Mouse (Mus musculus) right cerebral cortex, adult 18-20 months (tissue): Measurements from ENCODE around the gene Creb5.

Experiments used
- DNase-seq: peaks from one replicate; pipeline ENCODE4 v3.0.0; 2022; ENCODE audit warnings: mixed read lengths

Creb5 gene

DNA sequence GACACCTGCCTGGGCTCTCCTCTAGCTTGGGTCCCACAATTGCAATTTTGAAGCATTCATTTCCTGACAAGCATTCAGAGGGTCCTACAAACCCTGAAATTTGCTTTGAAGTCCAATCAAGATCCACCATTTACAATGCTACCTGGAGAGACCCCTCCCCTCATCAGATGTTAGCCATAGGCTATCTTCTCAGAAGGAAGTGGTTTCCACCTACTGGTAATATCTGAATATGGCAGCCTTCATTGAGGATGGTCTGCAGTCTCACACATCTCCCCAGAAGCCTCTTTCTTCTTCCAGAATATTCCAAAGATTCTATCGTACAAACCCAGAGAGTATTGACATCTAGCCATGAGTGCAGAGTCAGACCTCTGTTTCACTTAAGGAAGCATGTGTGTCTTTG is 362.7 kb downstream of the Creb5 start:
- DNase-seq, result no peak

DNA sequence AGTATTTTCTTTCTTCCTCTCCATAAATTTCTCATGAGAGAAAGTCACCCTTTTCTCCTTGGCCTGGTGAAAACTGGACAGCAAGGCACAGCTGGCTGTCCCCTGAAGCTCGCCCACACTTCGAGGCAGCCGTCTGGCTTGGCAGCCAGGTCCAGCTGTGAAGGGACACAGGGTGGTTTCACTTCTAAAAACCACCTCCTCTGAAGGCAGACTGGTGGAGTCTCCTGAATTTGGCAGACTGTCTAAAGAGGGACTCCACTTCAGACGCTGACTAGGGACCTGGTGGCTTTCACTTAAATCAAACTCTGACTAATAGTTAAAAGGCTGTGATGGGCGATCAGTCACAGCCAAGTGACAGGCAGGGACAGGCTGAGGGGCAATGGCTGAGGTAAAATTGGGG is 365.6 kb downstream of the Creb5 start:
- DNase-seq, result no peak

DNA sequence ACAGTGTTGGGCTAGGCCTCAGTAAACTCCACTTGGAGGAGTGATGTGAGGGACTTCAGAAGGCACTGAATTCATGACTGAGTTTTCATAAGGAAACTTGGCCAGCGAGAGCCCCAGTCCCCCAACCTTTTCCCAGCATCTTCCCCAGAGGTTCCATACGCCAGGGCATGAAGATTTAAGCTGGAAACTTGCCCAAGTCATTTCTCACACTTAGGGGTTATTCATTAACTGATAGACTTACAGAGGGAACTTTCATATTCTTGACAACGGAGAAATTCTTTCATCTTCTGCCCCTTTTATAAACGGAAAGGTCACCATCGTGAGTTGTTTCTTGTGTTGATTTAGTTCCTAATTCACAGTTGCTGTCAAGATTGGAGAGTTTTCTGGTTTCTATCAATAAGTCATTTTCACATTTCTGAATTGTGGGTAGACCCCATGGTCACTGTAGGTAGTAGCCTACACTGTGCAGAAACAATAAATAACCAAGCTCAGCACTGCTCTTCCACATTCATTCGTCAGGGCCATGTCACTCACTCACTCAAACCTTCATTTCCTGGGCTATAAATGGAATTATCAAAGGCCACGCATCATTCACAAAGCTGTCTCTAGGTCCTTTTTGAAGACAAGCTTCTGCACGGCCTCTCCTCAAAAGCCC is 366.8 kb downstream of the Creb5 start:
- no peak for DNase-seq

DNA sequence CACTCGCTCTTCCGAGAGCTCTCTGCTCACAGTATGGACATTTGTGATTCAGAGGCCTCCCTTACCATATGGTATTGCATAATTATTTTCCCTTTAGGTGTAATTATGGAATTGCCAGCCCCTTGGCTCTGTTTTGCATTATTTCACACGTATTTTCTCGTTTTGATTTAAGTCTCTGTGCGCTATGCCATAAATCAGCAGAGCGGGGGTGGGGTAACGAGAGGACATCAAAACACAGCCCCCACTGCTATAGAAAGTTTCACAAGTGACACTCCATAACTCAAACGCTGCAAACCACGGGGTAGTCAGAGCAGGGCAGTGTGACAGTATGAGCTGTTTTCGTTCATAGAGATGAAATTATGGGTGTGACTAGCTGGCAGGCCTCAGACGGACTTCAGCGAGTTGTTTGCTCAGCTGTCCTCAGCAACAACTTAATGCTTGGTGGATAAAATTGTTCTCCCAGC is 367.3 kb downstream of the Creb5 start:
- peak; percentile 4 for DNase-seq

DNA sequence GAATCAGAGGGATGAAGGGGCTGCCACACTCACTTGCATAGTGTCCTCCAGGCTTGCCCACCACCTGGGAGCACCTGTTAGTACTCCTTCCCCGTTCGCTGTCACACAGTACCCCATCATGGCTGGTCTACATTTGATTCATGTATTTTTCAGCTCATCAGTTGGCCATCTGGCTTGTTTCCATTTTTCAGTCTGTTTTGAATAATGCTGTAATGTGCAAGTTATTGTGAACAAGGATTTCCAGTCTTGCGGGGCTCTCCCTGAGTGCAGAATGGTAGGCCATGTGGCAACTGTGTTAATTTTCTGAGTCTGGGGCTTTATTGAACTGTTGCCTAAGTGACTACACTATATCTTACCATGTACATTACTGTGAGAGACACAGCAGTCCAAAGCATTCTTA is 369.4 kb downstream of the Creb5 start:
- DNase-seq, result no peak

DNA sequence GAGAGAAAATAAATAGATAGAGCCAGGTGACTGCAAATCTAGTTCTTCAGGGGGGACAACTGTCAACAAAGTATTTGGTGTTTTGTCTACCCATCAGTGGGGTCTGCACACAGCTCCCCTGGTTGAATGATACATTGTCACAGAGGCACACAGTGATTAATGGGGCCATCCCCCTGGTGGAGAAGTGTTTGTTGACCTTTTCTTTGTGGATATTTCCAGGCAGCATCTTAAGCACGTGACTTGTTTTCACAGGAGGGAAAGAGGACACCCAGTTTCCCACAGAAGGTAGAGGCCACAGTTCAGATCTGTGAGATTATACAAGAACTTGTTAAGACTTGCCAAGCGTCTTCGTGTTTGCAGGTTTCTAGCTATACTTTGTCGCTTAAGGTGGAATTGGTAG is 370.4 kb downstream of the Creb5 start:
- DNase-seq, result no peak

DNA sequence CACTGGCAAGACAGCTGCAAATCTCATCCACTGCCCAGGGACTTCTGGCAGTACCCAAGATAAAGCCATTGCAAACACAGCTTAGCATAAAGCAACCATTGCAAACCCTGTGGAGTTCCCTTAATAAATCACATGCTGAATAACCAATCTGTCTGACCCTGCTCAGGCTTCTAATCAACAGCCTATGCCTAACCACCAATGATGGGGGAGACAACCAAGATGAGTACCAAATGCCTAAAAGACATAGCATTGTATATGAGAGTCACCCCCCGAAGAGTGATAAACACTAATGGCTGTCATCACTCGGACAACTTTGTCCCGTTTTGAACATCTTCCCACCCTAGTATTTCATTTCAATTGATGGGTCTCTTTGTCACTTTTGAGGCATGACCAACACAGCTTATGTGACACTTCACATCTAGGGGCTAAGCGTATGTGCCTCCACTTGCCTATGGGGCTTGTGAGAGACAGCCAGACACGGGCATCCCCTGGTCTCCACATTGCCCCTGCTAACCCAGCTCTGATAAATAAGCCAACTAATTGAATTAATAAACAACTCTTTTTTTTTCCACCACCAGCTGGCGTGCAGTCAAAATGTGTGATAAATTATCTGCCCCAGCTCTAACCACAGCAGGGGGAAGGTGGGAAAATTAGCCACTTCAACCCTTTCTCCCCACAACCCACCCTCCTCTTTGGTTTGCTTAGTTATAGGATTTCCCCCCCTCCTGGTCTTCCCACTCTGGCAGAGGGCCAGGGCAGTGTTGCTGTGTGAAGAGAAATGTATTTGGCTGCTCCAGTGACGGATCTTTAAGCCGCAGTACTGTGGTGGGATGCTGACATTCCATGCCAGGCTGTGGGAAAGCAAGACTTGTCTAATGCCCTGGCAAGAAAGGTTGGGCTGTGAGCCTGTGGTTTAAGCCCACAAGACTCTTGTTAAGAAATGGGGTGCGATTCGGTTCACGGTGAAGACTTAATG is 376.1 kb downstream of the Creb5 start:
- DNase-seq, result no peak

DNA sequence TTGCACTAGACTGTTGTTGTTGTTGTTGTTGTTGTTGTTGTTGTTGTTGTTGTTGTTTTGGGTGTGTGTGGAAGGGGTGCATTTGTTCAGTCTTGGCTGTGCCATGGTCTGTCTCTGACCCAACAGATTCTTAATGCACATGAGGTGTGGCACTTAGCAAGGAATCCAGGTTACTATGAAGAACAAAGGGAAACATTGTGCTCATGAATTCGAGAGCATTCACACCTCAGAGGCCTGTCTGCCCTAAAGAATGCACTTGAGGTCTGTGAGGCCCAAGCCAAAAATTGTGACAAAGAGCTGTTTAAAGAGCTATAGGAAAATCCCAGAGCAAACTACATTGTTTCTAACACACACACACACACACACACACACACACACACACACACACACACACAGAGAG is 377.7 kb downstream of the Creb5 start:
- DNase-seq, result no peak

DNA sequence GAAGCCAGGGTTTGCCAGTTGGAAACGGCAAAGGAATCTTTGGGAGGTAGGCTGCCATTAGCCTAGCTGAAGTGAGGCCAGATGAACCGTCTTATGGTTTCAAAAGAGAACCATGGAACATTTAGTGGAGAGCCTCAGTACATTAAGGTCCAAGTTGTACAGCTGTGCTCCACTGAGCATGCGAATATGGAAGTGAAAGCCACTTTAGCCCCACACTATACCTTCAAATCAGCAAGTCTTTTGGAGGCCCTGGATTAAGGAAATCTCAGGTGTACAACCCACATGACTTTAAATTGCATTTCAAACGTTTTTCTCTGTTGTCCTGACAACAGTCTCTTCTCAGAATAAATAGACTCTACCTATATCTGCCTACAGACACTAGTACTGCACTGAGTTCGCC is 379.4 kb downstream of the Creb5 start:
- no peak for DNase-seq

DNA sequence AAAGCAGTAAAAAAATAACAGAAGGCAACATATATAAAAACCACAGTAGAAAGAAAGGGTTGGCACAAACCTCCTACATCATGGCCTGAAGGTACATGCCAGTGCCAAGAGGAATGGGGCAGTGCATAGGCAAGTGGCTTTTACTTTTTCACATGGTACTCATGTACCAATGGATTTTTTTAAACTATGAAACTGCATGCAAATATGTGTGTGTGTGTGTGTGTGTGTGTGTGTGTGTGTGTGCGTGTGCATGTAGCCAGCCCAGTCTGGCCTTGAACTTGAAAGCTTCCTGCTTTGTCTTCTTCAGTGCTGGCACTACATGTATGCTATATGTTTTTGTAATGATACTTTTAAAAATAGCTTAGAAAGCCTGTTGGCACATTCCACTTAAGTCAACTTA is 391.2 kb downstream of the Creb5 start:
- DNase-seq, result no peak

DNA sequence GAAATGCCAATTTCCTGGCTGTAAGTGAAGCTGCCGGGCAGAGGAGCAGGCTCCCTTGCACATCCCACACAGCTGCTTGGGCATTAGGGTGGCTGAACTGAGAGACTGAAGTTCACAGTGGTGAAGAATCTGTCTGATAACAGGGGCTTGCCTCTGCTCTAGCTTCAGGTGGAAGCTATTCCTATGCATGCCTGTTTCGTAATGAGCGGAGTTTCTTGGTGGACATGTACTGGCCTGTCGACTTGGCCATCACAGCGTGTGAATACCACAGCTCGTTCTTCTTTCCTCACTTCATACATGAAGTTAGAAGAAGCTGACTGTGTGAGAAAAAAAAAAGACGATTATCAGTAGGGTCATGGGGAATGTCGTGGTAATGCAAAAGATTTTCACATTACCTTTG is 393.0 kb downstream of the Creb5 start:
- DNase-seq, result no peak

DNA sequence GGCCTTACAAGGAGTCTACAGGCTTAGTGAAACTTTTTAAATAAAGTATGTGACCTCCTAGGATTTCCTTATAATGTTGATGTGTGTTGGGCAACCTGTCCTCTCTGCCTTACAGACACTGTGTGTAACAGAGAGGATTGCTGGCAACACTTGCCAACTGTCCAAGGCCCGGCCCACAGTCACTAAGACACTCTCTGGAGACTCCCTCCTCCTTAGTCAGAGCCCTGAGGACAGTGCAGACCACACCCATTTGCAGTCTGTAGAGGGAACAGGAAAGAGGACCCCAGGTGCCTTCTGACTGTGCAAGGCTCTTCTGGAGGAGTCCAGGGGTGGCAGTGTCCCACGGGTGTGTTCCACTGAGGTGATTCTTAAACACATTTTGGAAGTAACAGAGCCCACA is 397.3 kb downstream of the Creb5 start:
- no peak for DNase-seq

DNA sequence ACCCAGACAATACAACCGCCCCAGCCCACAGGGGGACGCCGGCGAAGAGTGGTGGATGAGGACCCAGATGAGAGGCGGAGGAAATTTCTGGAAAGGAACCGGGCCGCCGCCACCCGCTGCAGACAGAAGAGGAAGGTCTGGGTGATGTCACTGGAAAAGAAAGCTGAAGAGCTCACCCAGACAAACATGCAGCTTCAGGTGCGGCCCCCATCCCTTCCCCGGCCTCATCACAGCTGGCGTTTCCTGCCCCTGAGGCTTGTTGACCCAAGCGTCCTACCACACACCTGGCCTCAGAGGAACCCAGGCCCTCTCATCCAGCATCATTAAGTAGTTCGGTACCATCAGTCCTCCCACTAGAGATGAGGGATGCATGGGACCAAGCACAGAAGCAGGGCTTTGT is 398.3 kb downstream of the Creb5 start:
- DNase-seq, result no peak

DNA sequence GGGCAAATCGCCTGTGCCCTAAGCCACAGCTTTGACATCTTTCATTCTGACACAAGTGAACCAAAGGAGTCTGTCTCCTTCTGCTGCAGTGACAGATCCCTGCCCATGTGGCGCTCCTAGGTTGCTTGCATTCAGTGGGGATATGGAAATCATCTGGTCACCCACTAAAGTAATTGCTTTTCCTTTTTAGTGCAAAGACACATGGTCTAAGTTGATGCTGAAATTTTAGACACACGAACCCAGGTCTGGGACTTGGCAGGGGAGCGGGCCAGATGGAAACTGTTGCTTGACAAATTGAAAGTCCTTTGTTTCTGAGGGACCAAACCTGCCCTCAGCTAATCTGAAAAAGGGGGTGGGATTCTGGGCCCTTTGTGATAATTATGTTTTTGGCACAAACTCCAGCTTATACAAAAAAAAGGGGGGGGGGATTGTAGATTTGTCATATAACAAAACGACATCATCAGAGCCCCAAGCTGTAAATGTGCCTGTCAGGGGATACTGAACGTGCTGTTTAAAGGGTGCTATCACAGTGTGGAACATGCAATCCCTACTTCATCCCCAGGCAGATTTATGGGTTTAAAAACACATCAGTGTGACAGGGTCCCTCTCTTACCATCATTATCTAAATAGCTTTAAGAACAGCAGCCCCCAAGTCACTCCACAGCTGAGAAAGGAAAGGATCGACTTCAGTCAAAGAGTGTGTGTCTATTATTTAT is 401.9 kb downstream of the Creb5 start:
- DNase-seq, result no peak

DNA sequence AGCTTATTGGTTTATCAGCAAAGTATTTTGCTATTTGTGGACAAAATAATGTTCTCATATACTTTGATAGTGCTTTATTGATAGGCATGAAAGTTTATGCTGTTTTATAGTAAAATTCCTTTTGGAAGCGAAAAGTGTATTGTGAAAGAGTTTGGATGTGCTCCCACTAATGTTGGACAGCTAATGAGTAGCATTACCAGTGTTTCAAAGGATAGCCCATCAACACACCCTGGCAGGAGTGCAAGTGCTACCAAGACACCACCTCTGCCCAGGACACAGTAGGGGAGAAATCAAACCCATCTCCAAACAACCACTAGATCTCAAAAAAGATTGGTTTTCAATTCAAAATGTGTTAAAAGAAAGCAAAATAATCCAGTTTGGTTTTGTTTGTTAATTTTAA is 403.9 kb downstream of the Creb5 start:
- DNase-seq, result no peak

DNA sequence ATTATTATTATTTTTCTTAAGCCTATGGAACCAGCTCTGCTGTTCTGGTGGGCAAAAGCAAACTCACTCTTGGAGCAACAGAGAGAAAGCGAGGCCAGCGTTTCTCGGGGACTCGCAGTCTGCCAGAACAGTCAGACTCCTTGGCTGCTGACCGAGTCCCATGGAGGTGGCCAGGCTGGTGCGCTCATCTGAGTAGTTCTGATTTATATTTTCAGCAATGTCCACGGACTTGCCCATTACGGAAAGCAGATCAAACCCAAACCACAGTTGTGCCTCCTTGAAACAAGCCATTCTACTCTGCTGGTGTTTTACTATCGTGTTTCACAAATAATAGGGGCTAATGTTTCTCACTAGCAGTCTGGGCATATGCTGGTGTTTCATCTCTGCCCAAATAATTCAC is 408.1 kb downstream of the Creb5 start:
- DNase-seq, result no peak

DNA sequence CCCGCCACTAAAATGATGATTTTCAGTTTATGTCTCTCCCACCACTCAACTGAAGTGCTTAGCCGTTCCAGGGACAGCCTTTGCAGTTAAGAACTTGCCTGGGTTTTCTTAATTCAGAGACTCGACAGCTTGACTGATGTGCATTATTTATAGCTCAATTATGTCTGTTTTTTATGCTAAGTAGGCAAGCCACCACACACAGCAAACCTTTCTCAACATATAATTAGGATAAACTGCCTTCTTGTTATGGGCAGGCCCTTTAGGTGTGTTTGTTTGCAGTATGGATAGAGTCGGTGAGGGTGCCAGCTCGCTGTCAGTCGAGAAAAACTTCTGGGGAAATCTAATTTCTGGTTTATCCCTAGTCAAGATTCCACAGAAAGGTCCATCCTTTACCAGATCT is 409.4 kb downstream of the Creb5 start:
- no peak for DNase-seq

DNA sequence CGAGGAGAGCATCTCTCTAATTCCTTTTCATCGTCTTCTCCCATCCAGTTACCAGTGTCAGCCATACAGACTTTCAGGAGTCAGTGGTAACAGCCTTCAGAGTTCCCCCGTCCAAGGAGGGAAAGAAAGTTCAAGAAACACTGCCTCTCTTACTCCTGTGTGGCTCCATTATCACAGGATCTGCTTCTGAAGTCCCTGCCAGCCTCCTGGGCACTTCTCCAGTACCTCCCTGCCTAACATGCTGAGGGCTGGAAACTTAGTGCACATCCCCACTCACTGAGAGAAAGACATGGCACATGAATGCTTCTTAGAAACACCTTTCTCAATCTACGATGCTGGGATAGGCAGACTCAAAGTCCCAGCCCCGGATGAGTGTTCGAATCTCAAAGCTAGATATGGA is 409.9 kb downstream of the Creb5 start:
- DNase-seq, result no peak

DNA sequence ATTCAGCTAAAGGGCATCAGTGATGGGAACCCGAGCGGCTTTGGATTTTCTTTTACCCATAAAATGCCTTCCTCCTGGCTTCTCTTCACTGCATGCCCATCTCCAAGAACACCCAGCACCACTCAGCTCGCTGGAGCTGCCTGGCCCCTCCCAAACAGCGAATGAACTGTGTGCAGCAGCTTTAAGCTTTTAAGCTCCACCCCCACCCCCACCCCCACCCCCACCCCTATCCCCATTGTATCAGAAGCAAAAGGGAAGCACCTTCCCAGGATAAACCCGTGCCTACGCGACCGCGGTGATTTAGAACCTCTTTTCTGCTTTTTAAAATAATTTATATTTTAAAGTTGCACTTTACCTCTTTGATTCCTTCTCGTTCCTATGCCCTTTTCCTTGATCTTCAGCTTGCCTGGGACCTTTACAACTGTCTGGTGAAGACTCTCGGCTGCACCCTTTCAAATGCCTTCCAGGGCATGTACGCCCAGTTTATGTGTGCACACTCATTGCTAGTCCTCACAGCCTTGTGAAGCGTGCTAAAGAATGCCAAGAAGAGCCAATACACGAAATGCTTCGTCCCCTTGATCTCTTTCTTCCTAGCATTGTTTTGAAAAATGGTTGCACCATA is 411.2 kb downstream of the Creb5 start:
- DNase-seq, result no peak

DNA sequence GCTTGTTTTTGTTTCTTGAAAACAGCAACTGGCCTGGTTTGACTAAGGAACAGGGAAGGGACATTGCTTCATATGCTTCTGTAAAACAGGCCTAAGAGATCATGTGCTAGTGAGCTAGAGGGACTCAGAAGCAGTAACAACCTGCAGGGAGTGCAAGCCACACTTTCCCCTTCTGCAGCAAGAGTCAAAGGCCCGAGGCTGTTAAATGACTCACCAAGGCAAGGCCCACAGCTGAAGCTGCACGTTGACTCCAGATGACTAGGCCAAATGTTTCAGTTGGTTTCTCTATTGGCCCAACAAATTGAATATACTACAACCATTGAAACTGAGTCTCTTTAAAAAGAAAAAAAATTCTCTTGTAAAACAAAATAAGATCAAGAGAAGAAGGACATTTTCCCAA is 417.4 kb downstream of the Creb5 start:
- no peak for DNase-seq

DNA sequence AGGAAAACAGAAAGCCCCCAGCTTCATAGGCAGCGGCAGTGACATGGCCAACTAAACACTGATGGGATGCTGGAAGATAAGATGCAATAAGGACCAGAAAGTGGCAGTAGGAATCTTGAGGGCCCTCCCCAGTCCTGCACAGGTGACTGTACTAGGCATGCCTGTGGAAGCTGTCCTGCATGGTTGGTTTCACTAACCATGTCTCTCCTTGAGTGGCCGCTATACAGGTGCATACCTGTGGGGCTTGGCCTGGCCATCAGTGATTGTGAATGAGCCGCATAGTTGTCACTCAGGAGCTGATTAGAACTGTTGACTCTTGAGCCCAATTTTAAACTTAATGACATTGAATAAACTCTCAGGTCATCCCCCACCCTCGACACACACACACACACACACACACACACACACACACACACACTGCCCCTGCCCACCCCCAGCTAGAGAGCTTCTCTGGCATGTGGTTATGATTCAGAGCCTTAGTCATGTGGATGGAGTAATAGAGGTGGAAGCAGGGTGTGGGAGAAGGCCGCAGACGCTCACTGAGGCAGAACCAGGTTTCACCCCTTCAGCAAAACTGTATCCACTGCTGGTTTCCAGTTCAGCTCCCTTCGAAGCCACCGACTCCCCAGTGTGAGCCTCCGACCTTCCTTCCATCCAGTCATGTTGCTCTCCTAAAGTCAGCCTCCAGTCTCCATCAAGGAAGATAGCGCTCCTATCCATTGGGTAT is 419.7 kb downstream of the Creb5 start:
- no peak for DNase-seq

DNA sequence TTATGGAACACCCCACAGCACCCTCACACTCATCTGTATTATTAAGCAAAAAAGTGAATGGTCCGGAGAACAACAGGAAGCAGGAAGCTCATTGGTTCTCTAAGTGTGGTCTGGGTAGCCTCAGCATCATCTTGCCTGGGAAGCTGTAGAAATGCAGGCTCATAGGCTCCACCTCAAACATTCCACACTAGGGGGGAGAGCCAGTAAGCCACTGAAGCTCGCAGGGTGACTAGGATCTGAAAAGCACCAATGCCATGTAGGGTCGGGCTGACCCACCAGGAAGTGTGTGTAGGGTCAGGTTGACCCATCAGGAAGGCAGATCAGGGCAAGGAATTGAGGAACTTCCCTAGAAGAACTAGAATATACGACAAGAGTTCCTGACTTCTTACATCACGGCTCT is 420.7 kb downstream of the Creb5 start:
- no peak for DNase-seq
